Mouse (Mus musculus) kidney, adult 2 months (tissue): Measurements from ENCODE around the gene Dynlt1a.
"Not testable (repeated sequence)": the region's sequence is repeated elsewhere in the genome, so short reads cannot be mapped to it uniquely, and the experiment has no call there.

Source experiments
- CTCF ChIP-seq: fragments of 200-500 bp; conservative IDR thresholded peaks from 2 replicates; pipeline ENCODE4 v1.5.1; 2011; ENCODE audit warnings: low read depth, mild to moderate bottlenecking, control low read depth, low read length, moderate library complexity, mixed read lengths; ENCODE audit not compliant: insufficient read depth, insufficient read length
- POLR2A ChIP-seq: fragments of 200-500 bp; IDR thresholded peaks from one replicate; pipeline ENCODE4 v1.6.1; 2011; ENCODE audit warnings: low read depth, low read length, control low read depth

DNA sequence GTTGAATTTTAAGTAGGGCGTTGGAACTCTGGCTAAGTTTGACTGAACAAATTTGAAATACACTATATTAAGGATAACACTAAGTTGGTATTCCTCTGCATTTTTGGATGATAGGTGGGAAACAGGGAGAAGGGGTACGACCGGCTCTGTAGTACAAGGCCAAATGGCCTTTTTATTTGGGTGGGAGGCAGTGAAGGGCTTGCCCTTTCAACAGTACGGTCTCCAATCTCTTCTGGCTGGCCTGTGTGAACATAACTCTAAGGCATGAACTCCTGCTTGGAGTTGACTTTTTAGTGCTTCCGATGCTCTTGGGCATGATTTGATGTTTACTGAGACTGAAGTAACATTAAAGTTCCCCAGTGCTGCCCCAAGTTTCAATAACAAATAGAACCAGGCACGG is 8.2 kb upstream of the Dynlt1a start:
- TF ChIP-seq POLR2A, CTCF: not testable (repeated sequence)
